Mouse (Mus musculus) C2C12 (cell line): Measurements from ENCODE around the gene Atp5d. TPM values are rescaled to one million over a fixed set of nuclear protein-coding genes. Genes with fewer than 3 reads are reported as not detected.
A peak's percentile ranks its signal among the peaks of the same experiment; 100 is the strongest.

Experiments used
- H3K27me3 ChIP-seq: one replicate; pipeline ENCODE4 v1.6.1; 2011; ENCODE audit not compliant: control insufficient read depth, insufficient read depth, insufficient read length
- H3K36me3 ChIP-seq: one replicate; pipeline ENCODE4 v1.6.1; 2011; ENCODE audit not compliant: control insufficient read depth, insufficient read depth
- H3K4me3 ChIP-seq: one replicate; pipeline ENCODE4 v1.5.1; 2011; ENCODE audit warnings: mild to moderate bottlenecking, control low read depth; ENCODE audit not compliant: poor library complexity, insufficient read depth, severe bottlenecking
- H3K79me2 ChIP-seq: one replicate; pipeline ENCODE4 v1.6.1; 2011; ENCODE audit not compliant: control insufficient read depth, insufficient read depth
- H3K79me3 ChIP-seq: one replicate; pipeline ENCODE4 v1.6.1; 2011; ENCODE audit warnings: low read depth, control low read depth
- H3ac ChIP-seq: one replicate; pipeline ENCODE3; 2011; ENCODE audit warnings: low read depth; ENCODE audit not compliant: control insufficient read depth, insufficient read length
- CEBPB ChIP-seq: IDR thresholded peaks from one replicate; pipeline ENCODE4 v1.6.1; 2011; ENCODE audit warnings: low read depth, mild to moderate bottlenecking, control low read depth, moderate library complexity
- CTCF ChIP-seq: IDR thresholded peaks from one replicate; pipeline ENCODE4 v1.5.1; 2011; ENCODE audit not compliant: control insufficient read depth, insufficient read depth, insufficient read length
- FOSL1 ChIP-seq: IDR thresholded peaks from one replicate; pipeline ENCODE4 v1.8.0; 2011; ENCODE audit warnings: mild to moderate bottlenecking, low read length; ENCODE audit not compliant: poor library complexity, insufficient read depth, severe bottlenecking
- MAX ChIP-seq: IDR thresholded peaks from one replicate; pipeline ENCODE4 v1.6.1; 2011; ENCODE audit warnings: mild to moderate bottlenecking, control low read depth
- MYOD1 ChIP-seq: IDR thresholded peaks from one replicate; pipeline ENCODE4 v1.6.1; 2011; ENCODE audit warnings: low read depth; ENCODE audit not compliant: control insufficient read depth, insufficient read length
- MYOG ChIP-seq: IDR thresholded peaks from one replicate; pipeline ENCODE4 v1.6.1; 2011; ENCODE audit not compliant: control insufficient read depth, insufficient read length; ENCODE audit errors: extremely low read depth
- USF1 ChIP-seq: IDR thresholded peaks from one replicate; pipeline ENCODE4 v1.6.1; 2011; ENCODE audit warnings: low read depth, mild to moderate bottlenecking, control low read depth, moderate library complexity
- polyA plus RNA-seq: library from polyadenylated mRNA; unstranded; fragments of >200 nt; fragmentation: generic; extraction: Trizol; gene quantifications from one replicate; pipeline ENCODE4 v1.2.1, GENCODE M21; 2012; ENCODE audit warnings: missing spikeins

The Atp5d gene
- polyA plus RNA-seq, 1 experiment: 720 TPM

GRCm38 (mm10) chr10:80115290-80115943, 23.0 kb upstream of the Atp5d start, which contains the start of gene Stk11:
Gene Stk11 (plus strand): TSS chr10:80115803.
- Histone ChIP-seq H3K79me3 (peaks cover 47% of the 10 kb centered on the region), H3ac (peak within 1 kb of the TSS; percentile 96), H3K79me2 (peaks cover 49% of the 10 kb centered on the region), H3K27me3 (no peaks in the 10 kb centered on the region), H3K4me3 (peak within 1 kb of the TSS; percentile 100), H3K36me3 (peaks cover 24% of the 10 kb centered on the region)
- TF ChIP-seq CTCF (no peak), CEBPB (no peak), USF1 (no peak), MYOD1 (no peak), FOSL1 (no peak), MYOG (no peak), MAX (peak; percentile 57)

- H3K36me3 ChIP-seq: peaks cover 29% of the 10 kb centered on the region
Observed at GRCm38 (mm10) chr10:80115944-80116335, 22.5 kb upstream of the Atp5d start.

DNA sequence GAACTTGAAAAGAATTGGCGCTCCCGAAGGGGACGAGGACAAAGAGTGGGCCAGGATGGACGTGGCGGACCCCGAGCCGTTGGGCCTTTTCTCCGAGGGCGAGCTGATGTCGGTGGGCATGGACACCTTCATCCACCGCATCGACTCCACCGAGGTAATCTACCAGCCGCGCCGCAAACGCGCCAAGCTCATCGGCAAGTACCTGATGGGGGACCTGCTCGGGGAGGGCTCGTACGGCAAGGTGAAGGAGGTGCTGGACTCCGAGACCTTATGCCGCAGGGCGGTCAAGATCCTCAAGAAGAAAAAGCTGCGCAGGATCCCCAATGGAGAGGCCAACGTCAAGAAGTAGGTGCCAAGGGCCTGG, 21.9 kb upstream of the Atp5d start:
- peak overlapping the region; percentile 96 for H3ac ChIP-seq
- H3K79me2 ChIP-seq: peaks cover 60% of the 10 kb centered on the region
- H3K36me3 ChIP-seq: peaks cover 35% of the 10 kb centered on the region
- TF ChIP-seq CTCF (no peak), USF1 (no peak), MYOG (no peak), MYOD1 (no peak), MAX (no peak), CEBPB (no peak), FOSL1 (no peak)
- no peaks in the 10 kb centered on the region for H3K27me3 ChIP-seq
- H3K79me3 ChIP-seq: peaks cover 58% of the 10 kb centered on the region
- H3K4me3 ChIP-seq: peak overlapping the region; percentile 100

More at GRCm38 (mm10) chr10:80115944-80116335, 22.5 kb upstream of the Atp5d start:
- peaks cover 52% of the 10 kb centered on the region for H3K79me3 ChIP-seq
- TF ChIP-seq MAX (no peak), MYOG (no peak), CEBPB (no peak), CTCF (no peak), MYOD1 (no peak), USF1 (no peak), FOSL1 (no peak)
- H3K27me3 ChIP-seq: no peaks in the 10 kb centered on the region
- H3ac ChIP-seq: peak overlapping the region; percentile 83
- peak overlapping the region; percentile 100 for H3K4me3 ChIP-seq
- H3K79me2 ChIP-seq: peaks cover 54% of the 10 kb centered on the region

DNA sequence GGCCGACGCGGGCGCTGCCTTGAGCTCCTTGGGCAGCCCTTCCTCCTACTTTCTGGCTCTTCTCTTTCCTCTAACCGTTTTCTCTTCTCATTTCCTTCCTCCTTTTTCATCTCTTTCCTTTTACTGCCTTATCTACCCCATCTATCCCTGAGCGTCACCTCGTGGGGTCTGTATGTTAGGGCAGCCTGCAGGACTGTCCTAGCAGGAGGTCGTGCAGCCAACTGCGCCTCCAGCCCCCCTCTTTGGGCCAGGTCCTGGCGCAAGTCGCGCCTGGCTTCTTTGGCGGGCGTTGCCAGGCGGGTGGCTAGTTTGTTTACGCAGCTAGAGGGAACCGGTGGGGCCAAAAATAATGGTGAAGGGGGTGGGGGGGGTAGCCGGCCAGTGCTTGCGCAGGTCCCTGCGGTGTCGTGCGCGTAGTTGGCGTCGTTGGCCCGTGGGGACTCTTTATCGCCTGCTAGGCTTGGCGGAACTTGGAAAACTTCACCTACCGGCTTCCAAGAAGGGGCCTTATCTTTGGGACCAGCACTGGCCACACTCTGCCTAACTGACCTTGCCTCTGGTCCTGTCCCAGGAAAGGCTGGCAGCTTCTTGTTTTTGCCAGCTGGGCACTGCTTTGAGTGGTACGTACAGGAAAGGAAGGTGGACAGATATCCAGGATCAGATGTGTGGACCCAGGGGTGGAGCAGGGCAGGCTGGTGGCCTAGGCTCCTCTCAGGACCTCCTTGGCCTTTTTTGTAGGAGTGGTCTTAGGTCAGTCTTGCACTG, 21.3 kb upstream of the Atp5d start:
- TF ChIP-seq MYOG: no peak
- TF ChIP-seq USF1: no peak
- TF ChIP-seq MYOD1: no peak
- TF ChIP-seq CEBPB: no peak
- no peak for TF ChIP-seq CTCF

DNA sequence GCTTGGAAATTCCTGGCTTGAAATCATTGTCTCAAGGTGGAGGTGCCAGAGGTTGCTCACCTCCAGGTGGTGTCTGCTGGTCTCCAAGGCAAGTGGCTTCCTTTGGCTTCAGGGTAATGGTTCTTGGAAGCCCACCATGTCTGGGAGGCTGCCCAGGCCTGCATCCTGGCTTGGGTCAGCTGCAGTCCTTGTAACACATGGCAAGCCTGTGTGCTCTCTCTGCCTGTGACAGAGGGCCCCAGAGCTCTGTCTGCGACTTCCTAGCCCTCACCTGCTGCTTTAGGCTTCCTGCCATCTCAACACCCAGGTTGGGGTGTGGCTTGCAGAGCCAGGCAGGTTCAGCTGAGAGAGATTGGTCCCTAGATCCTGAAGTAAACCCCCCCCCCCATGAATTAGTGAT, 20.7 kb upstream of the Atp5d start:
- Histone ChIP-seq H3K36me3 (peaks cover 40% of the 10 kb centered on the region), H3K27me3 (no peaks in the 10 kb centered on the region), H3ac (peak overlapping the region; percentile 96), H3K79me2 (peaks cover 72% of the 10 kb centered on the region), H3K79me3 (peaks cover 70% of the 10 kb centered on the region), H3K4me3 (peak overlapping the region; percentile 100)
- TF ChIP-seq FOSL1 (no peak), CEBPB (no peak), MYOG (no peak), MAX (no peak), USF1 (no peak), CTCF (no peak)

More for the DNA sequence above, 21.3 kb upstream of the Atp5d start:
- H3K4me3 ChIP-seq: peak overlapping the region; percentile 100
- peaks cover 64% of the 10 kb centered on the region for H3K79me3 ChIP-seq
- peaks cover 66% of the 10 kb centered on the region for H3K79me2 ChIP-seq
- H3K36me3 ChIP-seq: peaks cover 40% of the 10 kb centered on the region
- H3K27me3 ChIP-seq: no peaks in the 10 kb centered on the region
- H3ac ChIP-seq: peak overlapping the region; percentile 96

- peaks cover 46% of the 10 kb centered on the region for H3K36me3 ChIP-seq
- H3ac ChIP-seq: peak overlapping the region; percentile 9
- no peak overlapping the region for H3K4me3 ChIP-seq
- H3K79me2 ChIP-seq: peaks cover 80% of the 10 kb centered on the region
- peaks cover 78% of the 10 kb centered on the region for H3K79me3 ChIP-seq
- TF ChIP-seq CTCF: no peak
- no peaks in the 10 kb centered on the region for H3K27me3 ChIP-seq
Observed at GRCm38 (mm10) chr10:80118552-80118951, 19.9 kb upstream of the Atp5d start.
